Mouse (Mus musculus): Measurements from ENCODE around the gene Olfr935. TPM values are rescaled to one million over a fixed set of nuclear protein-coding genes. Genes with fewer than 3 reads are reported as not detected.

The Olfr935 gene
- not detected in 2 replicates for polyA plus RNA-seq (2012)

GRCm38 (mm10) chr9:38999583-38999982, at the start of gene Olfr935:
Olfr935 (minus strand) TSS chr9:38999683.
- TF ChIP-seq GATA1 (IDR thresholded peaks at IDR 0.05; ENCODE audit: low read length): no peak

- no peak for TF ChIP-seq GATA1 (IDR thresholded peaks at IDR 0.05; ENCODE audit: low read length)
These were observed 23.8 kb upstream of the Olfr935 start, which contains the start of gene Olfr146 for GRCm38 (mm10) chr9:39023277-39023676. Olfr146 (minus strand) TSS chr9:39023377.

- TF ChIP-seq GATA1 (IDR thresholded peaks at IDR 0.05; ENCODE audit: low read length): no peak
These were observed 11.3 kb downstream of the Olfr935 start, which contains the start of gene Olfr934 for GRCm38 (mm10) chr9:38988215-38988614. Olfr934 (minus strand) TSS chr9:38988315.

GRCm38 (mm10) chr9:38972013-38972412, 27.5 kb downstream of the Olfr935 start, which contains the start of gene Olfr933:
Olfr933 (plus strand) TSS chr9:38972313.
- TF ChIP-seq GATA1 (IDR thresholded peaks at IDR 0.05; ENCODE audit: low read length): no peak

GRCm38 (mm10) chr9:38954124-38954416, 45.4 kb downstream of the Olfr935 start:
- TF ChIP-seq GATA1 (IDR thresholded peaks at IDR 0.05; ENCODE audit: low read length): no peak

DNA sequence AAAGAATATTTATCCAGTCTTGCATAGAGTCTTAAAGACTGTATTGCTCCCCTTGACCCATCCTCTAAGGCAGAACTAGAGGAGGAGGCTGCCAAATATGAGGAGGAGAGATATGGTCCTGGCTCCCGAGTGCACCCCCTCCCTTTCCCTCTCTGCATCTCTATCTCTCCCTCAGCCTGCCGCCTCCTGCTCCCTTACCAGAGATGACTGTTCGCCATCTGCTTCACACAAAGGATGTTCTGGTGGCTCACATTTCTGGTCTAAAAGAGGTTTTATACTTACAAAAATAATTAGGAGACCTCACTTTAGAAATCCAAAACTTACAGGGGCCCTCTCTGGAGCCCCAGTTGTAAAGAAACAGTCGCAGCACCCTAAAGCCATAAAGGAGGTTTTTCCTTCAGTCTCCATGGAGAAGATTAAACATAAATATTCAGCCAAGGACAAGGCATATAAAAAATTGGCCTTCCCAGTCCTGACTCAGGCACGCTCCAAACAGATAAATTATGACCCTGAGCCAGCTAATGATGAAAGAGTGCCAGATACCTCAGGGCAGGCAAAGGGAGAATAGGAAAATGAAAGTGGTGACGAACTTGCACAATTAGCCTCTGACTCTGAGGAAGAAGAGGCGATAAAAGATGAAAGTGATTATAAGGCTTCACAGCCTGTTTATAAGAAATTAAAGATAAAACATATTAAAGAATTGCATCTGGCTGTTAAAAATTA, 45.9 kb downstream of the Olfr935 start:
- no peak for TF ChIP-seq GATA1 (IDR thresholded peaks at IDR 0.05; ENCODE audit: low read length)

Other genes with a start within 250 kb of the Olfr935 start
- gene Olfr920, start 247.4 kb downstream of the Olfr935 start, polyA plus RNA-seq (2012): not detected in 2 replicates
- gene Olfr921, start 226.6 kb downstream of the Olfr935 start, polyA plus RNA-seq (2012): not detected in 2 replicates
- gene Olfr922, start 185.1 kb downstream of the Olfr935 start, polyA plus RNA-seq (2012): not detected in 2 replicates
- gene Olfr923, start 173.1 kb downstream of the Olfr935 start, polyA plus RNA-seq (2012): not detected in 2 replicates
- not detected in 2 replicates for gene Olfr924, start 155.2 kb downstream of the Olfr935 start, polyA plus RNA-seq (2012)
- not detected in 2 replicates for gene Olfr26, start 144.6 kb downstream of the Olfr935 start, polyA plus RNA-seq (2012)
- gene Olfr926, start 122.6 kb downstream of the Olfr935 start, polyA plus RNA-seq (2012): not detected in 2 replicates
- not detected in 2 replicates for gene Olfr930, start 69.9 kb downstream of the Olfr935 start, polyA plus RNA-seq (2012)
- gene Olfr933, start 27.4 kb downstream of the Olfr935 start, polyA plus RNA-seq (2012): not detected in 2 replicates
- not detected in 2 replicates for gene Olfr934, start 11.4 kb downstream of the Olfr935 start, polyA plus RNA-seq (2012)
- not detected in 2 replicates for gene Olfr146, start 23.7 kb upstream of the Olfr935 start, polyA plus RNA-seq (2012)
- gene Olfr937, start 65.3 kb upstream of the Olfr935 start, polyA plus RNA-seq (2012): not detected in 2 replicates
- gene Olfr938, start 79.2 kb upstream of the Olfr935 start, polyA plus RNA-seq (2012): not detected in 2 replicates
- gene Olfr27, start 128.4 kb upstream of the Olfr935 start, polyA plus RNA-seq (2012): not detected in 2 replicates
- not detected in 2 replicates for gene Olfr943, start 166.6 kb upstream of the Olfr935 start, polyA plus RNA-seq (2012)
- gene Olfr944, start 202.2 kb upstream of the Olfr935 start, polyA plus RNA-seq (2012): not detected in 2 replicates

All from G1E-ER4 (cell line).